Mouse (Mus musculus) cerebellum, adult 8-10 months (tissue): ENCODE measurements around the gene Tufm.
A peak's percentile ranks its signal among the peaks of the same experiment; 100 is the strongest.

Source experiments
- DNase-seq: peaks from one replicate; pipeline ENCODE4 v3.0.0; 2022

Gene Tufm

DNA sequence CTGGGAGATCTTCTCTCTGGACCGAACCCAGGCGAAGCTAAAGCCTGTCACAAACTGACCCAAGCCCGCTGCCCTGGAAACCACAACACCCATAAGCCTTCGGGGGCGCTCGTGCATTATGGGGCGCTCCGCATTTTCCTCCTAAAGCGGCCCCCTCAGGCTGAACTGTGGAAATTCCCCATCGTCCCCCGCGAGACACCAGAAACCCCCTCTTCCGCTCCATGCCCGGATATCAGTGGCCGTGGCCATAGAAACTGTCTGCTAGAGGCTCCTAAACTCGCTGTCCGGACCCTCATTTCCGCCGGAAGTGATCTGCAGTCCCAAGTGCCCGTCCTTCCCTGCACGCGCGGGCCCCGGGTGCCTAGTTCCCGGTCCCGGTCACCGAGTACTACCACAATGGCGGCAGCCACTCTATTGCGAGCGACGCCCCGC is at the start of gene Tufm:
Gene Tufm (plus strand): TSS at position 310 of the 432 bp plus-strand sequence.
- peak; percentile 96 for DNase-seq

DNA sequence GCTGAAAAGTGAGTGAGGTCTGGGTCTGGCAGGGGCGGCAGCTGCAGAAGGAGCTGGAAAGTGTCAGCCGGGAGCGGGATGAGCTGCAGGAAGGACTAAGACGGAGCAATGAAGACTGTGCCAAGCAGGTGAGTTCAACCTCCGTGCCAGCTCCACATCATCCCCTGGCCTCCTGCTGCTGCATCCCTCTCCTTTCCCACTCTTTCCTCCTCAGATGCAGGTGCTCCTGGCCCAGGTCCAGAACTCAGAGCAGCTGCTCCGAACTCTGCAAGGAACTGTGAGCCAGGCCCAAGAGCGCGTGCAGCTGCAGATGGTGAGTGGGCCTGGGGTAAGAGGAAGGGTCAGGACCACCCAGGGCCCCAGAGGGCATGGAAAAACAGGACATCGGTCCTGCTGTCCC is 47.0 kb upstream of the Tufm start:
- DNase-seq, result no peak

DNA sequence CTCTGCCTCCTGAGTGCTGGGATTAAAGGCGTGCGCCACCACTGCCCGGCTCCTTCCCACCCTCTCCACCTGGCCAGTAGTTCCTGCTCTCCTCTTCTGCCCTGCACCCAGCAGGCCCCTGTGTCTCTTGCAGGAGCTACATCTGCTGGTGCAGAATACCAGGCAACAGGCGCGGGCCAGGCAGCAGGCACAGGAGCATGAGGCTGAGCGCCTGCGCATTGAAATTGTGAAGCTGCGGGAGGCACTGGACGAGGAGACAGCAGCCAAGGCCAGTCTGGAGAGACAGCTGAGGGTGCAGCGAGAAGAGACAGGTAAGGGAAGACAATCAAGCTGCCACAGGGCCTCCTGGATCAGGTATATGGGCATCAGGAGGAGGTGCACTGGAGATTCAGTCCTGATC is 43.2 kb upstream of the Tufm start:
- no peak for DNase-seq

DNA sequence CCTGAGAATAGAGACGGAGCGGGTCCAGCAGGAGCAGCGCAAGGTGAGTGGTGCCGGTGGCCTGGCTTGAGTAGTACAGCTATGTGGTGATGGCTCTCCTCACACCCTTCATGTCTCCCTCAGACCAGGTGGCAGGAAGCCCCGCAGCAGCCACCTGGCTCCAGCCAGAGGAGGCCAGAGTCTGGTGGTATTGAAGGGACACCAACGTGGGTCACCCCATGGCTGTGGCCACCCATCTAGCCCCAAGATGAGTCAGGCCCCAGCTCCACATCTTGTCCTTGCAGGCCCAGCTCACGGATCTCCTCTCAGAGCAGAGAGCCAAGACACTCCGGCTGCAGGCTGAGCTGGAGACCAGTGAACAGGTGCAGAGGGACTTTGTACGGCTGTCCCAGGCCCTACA is 42.6 kb upstream of the Tufm start:
- no peak for DNase-seq

DNA sequence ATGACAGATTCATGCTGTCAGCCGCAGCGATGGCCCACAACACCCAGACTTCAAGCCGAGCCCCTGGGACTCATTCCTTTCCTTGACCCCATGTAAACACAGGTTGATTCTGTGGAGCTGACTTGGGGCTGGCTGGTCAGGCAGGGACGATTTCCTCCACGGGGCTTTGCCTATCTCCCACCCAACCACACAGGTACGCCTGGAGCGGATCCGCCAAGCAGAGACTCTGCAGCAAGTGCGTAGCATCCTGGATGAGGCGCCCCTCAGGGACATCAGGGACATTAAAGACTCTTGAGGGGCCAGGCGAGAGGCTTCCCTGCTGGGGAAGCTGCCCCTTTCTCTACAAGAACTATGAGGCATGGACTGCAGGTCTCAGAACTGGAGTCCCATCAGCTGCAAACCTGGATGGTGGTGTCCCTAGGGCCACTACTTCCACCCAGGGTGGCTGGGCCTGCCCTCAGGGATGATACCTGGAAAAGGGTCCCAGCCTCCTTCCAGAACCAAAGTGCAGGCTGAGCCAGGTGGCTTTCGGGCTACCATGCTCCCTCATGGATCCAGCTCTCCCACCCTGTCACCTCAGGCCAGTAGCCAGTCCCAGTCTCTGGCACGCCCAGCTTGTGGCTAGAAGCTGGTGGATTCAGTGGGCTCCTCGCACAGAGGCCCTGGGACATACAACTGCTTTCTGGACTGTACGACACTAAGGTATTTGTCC is 41.9 kb upstream of the Tufm start:
- DNase-seq, result no peak

DNA sequence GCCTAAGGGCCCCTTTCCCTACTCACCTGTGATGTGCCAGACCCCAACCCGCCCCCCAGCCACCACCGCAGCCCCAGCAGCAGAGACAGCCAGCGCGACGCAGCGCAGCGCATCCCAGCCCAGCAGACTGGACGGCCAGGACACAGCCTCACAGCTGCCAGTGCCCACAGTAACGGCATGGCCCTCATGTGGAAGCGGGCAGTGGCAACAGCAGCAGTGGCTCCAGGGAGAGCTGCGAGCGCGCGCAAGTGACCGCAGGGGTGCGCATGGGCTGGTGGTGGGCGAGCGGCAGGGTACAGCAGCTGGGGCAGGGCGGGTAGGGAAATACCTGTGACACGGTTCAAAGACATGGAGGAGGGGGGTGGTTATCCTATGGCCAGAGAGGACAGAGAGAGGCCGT is 40.9 kb upstream of the Tufm start:
- DNase-seq, result no peak

DNA sequence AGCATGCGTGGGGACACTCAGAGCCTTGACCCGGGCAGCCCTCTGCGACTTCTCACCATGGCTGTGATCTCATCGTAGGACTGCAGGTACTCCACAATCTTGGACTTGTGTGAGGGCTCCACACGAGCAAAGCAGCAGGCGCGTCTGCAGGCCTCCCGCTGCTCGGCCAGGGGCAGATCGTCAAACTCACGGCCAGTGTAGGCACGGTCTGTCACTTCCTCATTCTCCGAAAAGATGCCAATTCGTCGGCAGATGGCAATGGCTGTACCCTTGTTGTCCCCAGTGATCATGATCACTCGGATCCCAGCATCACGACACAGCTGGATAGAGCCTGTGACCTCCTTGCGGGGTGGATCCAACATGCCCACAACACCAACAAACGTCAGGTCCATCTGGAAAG is 38.7 kb upstream of the Tufm start:
- DNase-seq, result no peak

DNA sequence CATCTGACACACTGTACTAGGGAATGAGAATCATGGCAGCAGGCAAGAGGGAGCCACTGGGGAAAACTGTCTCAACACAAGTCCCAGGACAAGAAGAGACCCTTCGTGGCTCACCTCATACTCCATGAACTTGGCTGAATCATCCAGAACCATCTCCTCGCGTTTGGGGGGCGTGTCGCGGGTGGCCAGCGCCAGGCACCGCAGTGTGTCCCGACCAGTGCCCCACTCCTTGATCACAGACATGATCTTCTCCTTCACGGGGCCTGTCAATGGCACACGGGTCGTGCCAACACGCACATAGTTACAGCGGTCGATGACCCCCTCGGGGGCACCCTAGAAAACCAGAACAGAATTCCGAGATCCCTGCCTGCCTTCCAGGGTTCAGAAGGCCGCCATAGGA is 37.2 kb upstream of the Tufm start:
- no peak for DNase-seq

DNA sequence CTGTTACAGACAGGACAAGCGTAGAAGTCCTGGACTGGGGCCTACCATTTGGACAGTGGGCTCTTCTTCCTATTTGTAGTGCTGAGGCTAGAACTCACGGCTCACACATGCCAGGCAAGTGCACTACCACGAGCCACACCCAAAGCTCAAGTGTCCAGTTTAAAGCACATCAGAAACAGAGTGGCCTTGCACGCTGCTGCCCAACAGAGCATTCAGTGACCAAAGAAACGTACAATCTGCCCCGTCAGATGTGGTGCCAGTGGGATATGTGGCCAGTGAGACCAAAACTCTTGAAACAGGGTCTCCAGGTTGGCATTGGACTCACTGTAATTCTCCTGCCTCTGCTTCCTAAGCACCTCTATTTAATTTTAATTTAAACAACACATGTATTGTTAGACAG is 36.5 kb upstream of the Tufm start:
- no peak for DNase-seq

DNA sequence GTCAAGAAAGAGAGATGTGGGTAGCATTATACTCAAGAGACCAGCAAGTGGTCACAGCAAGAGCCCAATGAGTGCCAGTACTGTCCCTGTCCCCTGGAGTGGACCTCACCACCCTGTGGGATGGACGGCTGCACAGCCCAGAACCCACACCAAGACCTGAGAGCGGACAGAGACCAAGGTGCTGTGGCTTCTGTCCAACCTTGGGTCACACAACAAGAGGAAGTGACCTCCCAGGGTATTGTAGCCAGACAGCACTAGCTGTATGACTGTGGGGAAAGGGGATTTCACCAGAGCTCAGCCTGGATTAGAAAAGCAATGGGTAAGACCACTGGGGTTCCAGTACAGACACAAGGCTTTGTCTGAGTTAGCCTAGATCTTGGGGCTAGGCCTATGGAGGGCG is 34.9 kb upstream of the Tufm start:
- DNase-seq, result no peak

DNA sequence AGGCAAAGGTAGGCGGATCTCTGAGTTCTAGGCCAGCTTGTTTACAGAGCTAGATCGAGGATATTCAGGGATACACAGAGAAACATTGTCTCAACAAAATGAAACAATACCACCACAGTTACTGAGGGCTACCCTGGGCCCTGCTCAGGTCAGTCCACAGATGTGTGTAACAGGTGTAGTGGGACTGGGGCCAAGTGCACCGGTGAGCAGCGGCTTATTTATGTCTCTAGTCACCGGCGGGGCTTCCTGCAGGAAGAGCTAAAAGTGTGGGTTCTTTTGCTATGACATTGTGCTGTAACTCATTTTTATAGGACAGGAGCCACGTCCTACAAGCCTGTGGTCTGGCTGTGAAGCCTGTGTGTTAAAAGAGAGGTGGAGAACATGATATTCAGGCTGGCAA is 33.3 kb upstream of the Tufm start:
- DNase-seq, result no peak

DNA sequence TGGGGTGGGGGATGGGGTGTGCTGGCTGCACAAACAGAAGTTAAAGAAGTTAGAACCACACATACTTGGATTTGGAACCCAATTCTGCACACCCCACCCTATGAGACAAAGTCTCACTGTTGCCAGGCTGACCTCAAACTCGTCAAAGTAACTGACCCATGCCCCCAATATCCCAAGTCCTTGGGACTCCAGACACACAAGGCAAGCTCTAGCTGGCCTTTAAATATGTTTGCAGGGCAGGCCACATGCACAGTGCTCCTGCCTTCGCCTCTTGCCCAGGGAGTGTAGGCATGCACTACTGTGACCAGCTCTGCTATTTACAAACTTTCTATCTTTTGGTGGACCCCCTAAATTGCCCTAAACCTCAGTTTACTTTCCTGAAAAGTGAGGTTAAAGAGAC is 31.9 kb upstream of the Tufm start:
- DNase-seq, result no peak

DNA sequence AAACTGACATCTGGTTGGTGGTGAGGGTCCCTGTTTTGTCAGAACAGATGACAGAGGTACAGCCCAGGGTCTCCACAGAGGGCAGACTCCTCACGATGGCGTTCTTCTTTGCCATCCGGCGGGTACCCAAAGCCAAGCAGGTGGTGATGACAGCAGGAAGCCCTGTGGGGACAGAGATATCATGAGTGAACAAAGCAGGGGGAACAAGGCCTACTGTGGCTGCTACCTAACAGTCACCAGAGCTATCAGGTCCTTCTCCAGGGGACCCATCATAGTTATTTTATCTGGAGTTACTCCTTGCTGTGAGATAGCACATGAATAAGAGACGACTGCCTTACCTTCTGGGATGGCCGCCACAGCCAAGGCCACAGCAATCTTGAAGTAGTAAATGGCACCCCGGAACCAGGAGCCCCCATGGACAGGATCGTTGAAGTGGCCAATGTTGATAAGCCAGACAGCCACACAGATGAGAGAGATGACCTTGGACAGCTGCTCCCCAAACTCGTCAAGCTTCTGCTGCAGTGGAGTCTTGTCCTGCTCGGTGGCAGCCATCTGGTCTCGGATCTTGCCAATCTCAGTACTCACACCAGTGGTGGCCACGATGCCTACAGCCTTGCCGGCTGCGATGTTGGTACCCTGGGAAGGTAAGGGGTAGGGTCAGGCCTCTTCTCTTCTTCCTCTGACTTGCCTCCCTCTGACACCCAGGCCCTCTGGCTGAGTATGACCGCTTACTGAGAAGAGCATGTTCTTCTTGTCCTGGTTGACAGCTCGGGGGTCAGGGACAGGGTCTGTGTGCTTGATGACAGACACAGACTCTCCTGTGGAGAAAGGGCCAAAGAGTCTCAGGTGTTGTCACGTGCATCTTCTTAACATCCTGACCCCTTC is 30.5 kb upstream of the Tufm start:
- DNase-seq, result no peak

DNA sequence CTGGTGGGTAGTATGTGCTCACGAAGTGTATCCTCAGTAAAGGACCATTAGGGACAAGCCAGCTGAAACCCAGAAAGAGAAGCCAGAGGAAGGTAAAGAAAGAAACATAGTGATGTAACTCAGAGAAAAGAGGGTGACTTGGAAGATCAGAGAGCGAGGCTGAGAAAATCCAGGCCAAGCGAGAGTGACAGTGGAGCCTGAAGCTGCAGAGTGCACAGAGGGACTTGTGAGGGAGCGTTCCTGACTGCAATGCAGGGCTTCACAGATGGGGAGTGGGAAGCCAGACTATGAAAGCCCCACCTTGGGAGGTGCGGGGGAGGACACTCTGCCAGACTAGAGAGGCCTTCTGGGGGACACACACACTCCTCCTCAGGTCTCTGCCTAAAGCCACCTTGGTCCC is 28.9 kb upstream of the Tufm start:
- no peak for DNase-seq

DNA sequence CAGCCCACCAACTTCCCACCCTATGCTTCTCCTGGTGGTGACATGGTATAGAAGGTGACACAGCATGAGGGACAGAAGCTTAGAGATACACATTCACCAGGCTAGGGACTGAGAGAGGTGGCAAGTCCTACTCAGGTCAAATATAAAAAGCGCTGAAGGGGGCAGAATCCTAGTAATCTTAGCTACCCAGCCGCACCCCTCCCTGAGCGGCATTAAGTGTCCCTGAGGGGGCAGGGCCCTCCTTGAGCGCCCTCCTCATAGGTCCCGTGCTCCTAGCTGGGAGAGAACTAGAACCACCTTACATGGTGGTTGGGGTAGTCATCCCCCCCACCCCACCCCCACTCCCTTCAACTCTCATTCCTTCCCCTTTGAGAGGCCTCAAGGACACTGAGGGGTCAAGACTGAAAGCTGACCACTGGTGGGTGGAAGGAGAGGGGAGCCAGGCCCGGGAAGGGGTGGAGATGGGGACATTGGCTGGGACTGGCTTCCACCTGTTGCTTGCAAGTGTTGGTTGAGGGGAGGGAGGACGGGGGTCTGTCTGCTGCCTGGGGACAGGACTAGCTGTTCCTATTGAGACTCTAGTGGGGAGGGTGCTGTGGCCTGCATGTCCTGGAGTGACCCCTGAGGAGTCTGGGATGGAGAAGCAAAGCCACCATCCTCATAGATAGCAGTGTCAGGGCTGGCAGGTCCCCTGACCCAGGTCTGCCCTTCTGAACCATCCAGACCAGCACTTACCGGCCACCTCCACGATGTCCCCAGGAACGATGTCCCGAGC is 28.1 kb upstream of the Tufm start:
- DNase-seq, result no peak

DNA sequence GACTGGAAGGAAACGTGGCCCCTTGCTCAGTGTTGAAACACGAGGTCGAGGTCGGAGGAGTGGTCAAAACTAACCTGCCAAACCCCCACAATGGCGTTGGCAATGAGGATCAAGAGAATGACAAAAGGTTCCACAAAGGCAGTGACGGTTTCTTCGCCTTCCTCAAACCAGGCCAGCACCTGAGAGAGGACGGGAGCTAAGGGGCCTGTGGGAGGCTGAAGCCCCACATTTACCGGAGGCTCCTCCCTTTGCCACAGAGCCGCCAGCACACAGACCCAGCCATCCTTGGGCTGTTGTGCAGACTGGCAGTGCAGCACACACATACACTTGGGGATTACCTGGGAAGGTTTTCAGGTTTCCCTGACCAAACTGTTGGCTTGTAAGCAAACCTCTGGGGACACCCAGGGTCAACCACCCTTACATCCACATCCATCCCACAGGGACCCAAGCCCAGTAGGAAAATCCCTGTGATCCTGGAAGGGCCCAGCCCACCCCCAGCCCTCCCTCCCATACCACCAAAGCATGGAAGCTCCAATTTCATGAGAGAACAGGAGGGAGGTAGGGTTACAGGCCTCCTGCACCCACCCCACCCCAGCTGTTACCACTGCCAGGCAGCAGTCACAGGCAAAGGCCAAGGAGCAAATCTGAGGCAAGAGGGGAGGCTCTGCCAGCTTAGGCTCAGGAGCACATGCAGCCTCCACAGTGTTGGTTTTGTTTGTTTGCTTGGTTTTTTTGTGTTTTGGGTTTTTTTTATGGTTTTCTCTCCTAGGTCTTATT is 26.4 kb upstream of the Tufm start:
- no peak for DNase-seq

DNA sequence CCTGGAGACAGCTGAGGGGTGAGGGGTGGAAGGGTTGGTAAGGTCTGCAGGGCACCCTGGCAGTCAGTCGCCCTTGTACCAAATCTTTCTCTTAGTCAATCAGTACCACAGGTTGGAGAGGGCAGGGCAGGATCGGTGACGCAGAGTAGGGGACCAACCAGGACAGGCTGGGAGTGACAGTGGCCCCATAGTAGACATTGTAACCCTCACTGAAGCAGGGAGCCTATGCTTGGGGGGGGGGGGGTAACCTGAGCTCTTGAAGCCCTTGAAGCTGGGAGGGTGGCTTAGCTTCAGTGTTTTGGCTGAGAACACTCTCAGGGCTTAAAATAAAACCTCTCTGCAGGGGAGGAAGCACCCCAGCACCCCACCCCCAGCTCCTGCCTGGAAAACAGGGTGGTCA is 25.5 kb upstream of the Tufm start:
- DNase-seq, result no peak

DNA sequence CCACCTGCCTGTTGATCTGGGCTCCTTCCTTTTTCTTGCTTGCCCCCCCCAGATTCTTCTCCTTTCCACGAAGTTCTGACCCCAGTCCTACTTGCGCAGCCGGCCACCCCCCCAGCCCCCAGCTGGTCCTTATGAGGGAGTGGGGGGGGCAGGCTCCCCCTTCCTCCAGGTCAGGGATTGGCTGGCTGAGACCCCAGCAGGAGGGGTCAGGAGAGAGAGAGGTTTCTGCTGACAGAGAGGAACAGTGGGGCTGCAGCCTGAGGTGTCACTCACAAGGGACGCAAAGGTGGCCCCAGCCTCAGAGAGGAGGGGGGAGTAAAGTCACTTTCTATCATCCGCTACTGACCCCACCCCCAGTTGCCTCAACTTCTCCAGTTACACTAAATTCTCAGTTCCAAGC is 24.2 kb upstream of the Tufm start, which contains the start of gene Atp2a1:
Gene Atp2a1 (minus strand): TSS at position 105 of the 400 bp plus-strand sequence.
- DNase-seq, result no peak

DNA sequence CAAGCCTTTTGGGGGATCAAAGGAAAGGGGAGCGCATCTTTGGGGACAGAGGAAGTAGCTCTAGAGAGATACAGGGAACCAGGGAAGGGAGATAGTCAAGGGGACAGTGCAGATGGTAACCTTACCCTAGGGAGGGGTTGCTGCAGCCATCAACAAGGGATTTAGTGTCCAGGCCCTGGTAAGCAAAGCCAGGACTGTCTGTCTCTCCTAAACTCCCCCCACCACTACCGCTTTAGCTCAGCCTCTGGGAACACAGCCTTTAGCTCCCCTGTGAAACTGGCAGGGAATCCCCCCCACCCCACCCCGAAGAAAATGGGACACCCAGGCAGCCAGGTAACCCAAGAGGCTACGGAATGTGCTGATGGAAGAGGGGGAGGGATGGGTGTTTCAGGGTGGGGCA is 23.6 kb upstream of the Tufm start:
- no peak for DNase-seq

DNA sequence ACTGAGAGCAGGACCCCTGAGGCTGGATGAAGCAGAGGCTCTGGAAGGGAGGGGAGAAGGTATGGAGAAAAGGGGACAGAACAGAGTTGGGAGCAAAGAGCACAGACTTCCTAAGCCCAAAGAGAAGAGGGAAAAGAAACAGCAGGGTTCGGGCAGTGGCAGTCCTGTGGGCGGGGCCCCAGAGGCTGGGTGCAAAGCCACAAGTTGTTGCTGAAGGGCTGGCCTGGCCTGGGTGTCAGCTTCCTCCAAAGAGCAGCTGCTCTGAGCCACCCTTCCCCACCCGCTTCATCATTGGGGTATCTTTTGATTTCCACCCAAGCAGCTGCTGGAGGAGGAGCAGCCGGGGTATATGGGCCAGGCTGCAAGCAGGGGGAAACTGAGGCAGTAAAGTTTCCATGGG is 23.0 kb upstream of the Tufm start:
- no peak for DNase-seq

DNA sequence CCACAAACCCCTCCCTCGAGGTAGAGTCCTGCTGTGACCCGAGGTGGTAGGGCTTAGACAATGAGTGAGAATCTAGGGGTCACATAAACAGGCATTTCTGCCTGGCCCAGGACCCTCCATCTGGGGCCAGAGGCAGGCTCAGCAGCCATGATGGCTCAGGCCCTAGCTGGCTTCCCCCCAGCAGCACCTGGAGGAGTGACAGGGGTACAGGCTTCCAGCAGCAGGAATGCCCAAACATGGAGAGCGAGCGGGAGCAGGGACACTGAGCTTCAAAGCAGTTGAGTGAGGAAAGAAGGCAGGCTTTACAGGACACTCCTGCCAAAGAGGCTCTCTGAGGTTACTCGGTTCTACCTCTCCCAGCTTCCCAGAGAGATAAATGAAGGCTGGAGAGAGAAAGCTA is 22.3 kb upstream of the Tufm start:
- DNase-seq, result no peak

DNA sequence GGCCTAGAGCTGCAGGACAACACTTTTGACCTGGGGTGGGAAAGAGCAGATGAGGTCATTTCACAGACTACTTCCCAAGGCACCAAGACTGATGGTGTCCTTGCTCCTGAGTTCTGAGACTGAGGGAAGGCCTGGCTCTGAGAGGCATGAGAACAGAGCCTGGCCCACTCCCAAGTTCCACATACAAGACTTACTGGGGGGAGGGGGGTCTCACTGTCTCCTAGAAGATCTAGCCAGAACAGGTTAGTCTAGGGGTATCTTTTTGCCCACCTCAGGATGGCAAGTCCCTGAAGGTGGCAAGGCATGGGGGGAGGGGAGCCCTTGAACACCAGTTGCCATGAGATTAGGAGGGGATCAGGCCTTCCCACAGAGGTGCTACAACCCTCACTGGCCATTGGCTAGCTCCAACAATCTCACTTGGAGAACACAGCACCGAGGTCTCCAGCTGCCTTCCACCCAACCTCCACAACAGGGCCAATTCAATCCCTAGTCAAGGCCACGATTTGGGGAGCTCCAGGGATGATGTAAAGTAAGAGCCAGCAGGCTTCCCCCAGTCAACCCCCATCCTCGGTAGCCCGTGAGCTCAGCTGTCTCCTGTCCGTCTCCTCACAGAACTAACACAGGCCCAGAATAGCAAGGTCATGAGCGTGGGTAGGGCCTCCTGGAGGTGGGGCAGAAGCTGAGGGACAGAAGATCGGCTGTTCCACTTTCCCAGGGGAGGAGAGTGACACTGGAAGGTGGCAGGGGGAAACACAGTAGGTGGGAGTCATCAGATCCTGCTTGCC is 21.7 kb upstream of the Tufm start:
- DNase-seq, result no peak
